Mouse (Mus musculus): ENCODE results near the gene Zfp273.

The Zfp273 gene

GRCm38 (mm10) chr13:67857317-67857716 is 43.8 kb downstream of the Zfp273 start:
- no peak for TF ChIP-seq GATA4 (IDR thresholded peaks at IDR 0.05; ENCODE audit: insufficient replicate concordance, low read length)

- TF ChIP-seq GATA4 (IDR thresholded peaks at IDR 0.05; ENCODE audit: insufficient replicate concordance, low read length): no peak
These were observed 49.0 kb downstream of the Zfp273 start for GRCm38 (mm10) chr13:67862508-67862907.

GRCm38 (mm10) chr13:67863026-67863425 is 49.5 kb downstream of the Zfp273 start, which contains the start of gene BC048507:
TSS of gene BC048507 (plus strand) at chr13:67863326.
- TF ChIP-seq GATA4 (IDR thresholded peaks at IDR 0.05; ENCODE audit: insufficient replicate concordance, low read length): no peak

- TF ChIP-seq GATA4 (IDR thresholded peaks at IDR 0.05; ENCODE audit: insufficient replicate concordance, low read length): no peak
These were observed 51.3 kb downstream of the Zfp273 start for GRCm38 (mm10) chr13:67864764-67865350.

GRCm38 (mm10) chr13:67867899-67868298 is 54.4 kb downstream of the Zfp273 start:
- no peak for TF ChIP-seq GATA4 (IDR thresholded peaks at IDR 0.05; ENCODE audit: insufficient replicate concordance, low read length)

Measured in liver, adult (tissue).